Mouse (Mus musculus) adrenal gland, postnatal 4 days (tissue): ENCODE results near the gene Sec31a. TPM values are rescaled to one million over a fixed set of nuclear protein-coding genes. Genes with fewer than 3 reads are reported as not detected.

ENCODE experiments used
- total RNA-seq, 2 experiments: library from RNA; stranded (reverse); gene quantifications; 2 replicates each; pipeline ENCODE4 v1.2.3; 2021

The Sec31a gene
- total RNA-seq, 2 experiments from 2014 or later = 155 to 171 TPM

Other genes with a start within 250 kb of the Sec31a start
- 10 to 100 TPM; 15.7 to 19.2 TPM for gene Lin54, start 84.4 kb upstream of the Sec31a start, total RNA-seq
- 10 to 100 TPM; 78.6 to 80.2 TPM for gene Cops4, start 102.1 kb upstream of the Sec31a start, total RNA-seq
- 10 to 100 TPM; 16.7 to 21.5 TPM for gene Plac8, start 156.0 kb upstream of the Sec31a start, total RNA-seq